Mouse (Mus musculus): ENCODE measurements around the gene Pex16.

DNA sequence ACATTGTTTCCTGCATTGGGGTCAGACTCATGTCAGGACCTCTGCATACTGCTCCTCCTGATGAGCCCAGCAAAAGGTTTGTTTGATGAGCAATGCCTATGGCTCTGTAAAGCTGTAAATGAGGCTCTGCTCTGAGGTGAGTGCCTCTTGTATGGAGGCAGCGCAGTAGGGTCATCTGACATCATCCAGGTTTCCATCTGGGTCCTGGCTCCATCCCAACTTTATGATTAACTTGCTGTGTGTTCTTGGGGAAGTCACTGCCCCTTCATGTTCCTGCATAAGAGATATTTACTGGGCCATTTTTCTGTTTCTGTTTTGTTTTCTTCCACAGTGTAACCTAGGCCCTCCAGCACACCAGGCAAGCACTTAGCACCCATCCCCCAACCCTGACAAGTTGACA is 23.0 kb downstream of the Pex16 start:
- no peak for TF ChIP-seq CTCF (IDR thresholded peaks at IDR 0.05; ENCODE audit: low read depth, low read length)
- no peak for TF ChIP-seq POLR2A (IDR thresholded peaks at IDR 0.05; ENCODE audit: extremely low read depth, insufficient read depth, low read length)

Measured in liver, adult 2 months (tissue).